ENCODE assay signal across 1 mouse cellular context in the genomic region with DNA sequence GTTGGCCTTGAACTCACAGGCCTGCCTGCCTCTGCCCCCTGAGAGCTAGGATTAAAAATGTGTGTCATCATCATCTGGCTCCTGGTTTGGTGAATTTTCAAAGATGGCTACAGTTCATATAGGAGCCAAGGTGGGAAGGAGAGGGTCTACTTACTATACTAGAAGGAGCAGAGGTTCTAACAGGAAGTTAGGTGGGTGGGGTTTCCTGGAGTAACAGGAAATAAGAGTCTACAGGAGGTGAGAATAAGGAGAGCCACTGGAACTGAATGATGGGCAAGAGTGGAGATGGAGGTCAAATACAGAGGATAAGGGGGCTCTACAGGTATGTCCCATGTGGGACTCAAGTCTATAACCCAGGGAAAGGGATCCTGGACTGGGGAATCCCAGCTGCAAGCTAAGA.
A peak's percentile ranks its signal among the peaks of the same experiment; 100 is the strongest.
TF ChIP-seq lines count a peak whose summit lies in the region.

No protein-coding gene starts in this region.

TF ChIP-seq in CH12.LX, 34 proteins besides CTCF, POLR2A, EP300 and RAD21:
- TF ChIP-seq NELFE (IDR thresholded peaks at IDR 0.05; ENCODE audit: low read depth, low read length): no peak
- no peak for TF ChIP-seq ZMIZ1 (IDR thresholded peaks at IDR 0.05; ENCODE audit: low read depth, low read length)
- TF ChIP-seq MXI1 (IDR thresholded peaks at IDR 0.05; ENCODE audit: low read depth, low read length): peak; percentile 71
- TF ChIP-seq ELF1 (IDR thresholded peaks at IDR 0.05; ENCODE audit: low read depth, low read length): 0 out of 2 replicates have a peak, but pooled peaks have one; percentile 9
- no peak for TF ChIP-seq NRF1 (IDR thresholded peaks at IDR 0.05; ENCODE audit: low read depth, low read length)
- TF ChIP-seq CHD1 (IDR thresholded peaks at IDR 0.05; ENCODE audit: low read depth, low read length): no peak
- no peak for TF ChIP-seq JUN (IDR thresholded peaks at IDR 0.05; ENCODE audit: insufficient read depth, low read depth, low read length)
- TF ChIP-seq ZKSCAN1 (IDR thresholded peaks at IDR 0.05; ENCODE audit: borderline replicate concordance, low read depth, low read length): no peak
- no peak for TF ChIP-seq MAX (IDR thresholded peaks at IDR 0.05; ENCODE audit: low read length)
- TF ChIP-seq ZNF384 (IDR thresholded peaks at IDR 0.05; ENCODE audit: low read depth, low read length): no peak
- no peak for TF ChIP-seq IRF4 (IDR thresholded peaks at IDR 0.05; ENCODE audit: low read depth, low read length)
- peak; percentile 49 for TF ChIP-seq HCFC1 (IDR thresholded peaks at IDR 0.05; ENCODE audit: low read depth, low read length)
- TF ChIP-seq E2F4 (IDR thresholded peaks at IDR 0.05; ENCODE audit: insufficient replicate concordance, low read depth, low read length): no peak
- no peak for TF ChIP-seq POLR2AphosphoS2 (IDR thresholded peaks at IDR 0.05; ENCODE audit: low read depth, low read length)
- 0 out of 2 replicates have a peak, but pooled peaks have one; percentile 24 for TF ChIP-seq SIN3A (IDR thresholded peaks at IDR 0.05; ENCODE audit: low read length)
- no peak for TF ChIP-seq MAZ (IDR thresholded peaks at IDR 0.05; ENCODE audit: low read depth, low read length)
- TF ChIP-seq PAX5 (IDR thresholded peaks at IDR 0.05; ENCODE audit: low read length): no peak
- TF ChIP-seq BHLHE40 (IDR thresholded peaks at IDR 0.05; ENCODE audit: low read depth, low read length): no peak
TF ChIP-seq in CH12.LX: peak in this region for 4.
